Mouse (Mus musculus): ENCODE data around the gene Bcl7b. TPM values are rescaled to one million over a fixed set of nuclear protein-coding genes. Genes with fewer than 3 reads are reported as not detected.

The Bcl7b gene
- total and polyA plus RNA-seq, 2 experiments from 2014 or later = 33.2 to 39.7 TPM

GRCm38 (mm10) chr5:135187349-135188213 lies 19.5 kb downstream of the Bcl7b start:
- WGBS = under 1% methylated on average over 81 of the region's 102 CpGs
- Histone ChIP-seq H3K27ac (ENCODE audit: low read depth, low read length) (peak overlapping the region; percentile 90), H3K36me3 (ENCODE audit: insufficient read depth, low read length) (peaks cover under 1% of the 10 kb centered on the region; the same call in 1 of the 2 replicates), H3K27me3 (ENCODE audit: insufficient read depth, low read length) (no peaks in the 10 kb centered on the region), H3K9ac (replicated peaks; ENCODE audit: low read length, poor library complexity, severe bottlenecking) (peak overlapping the region; percentile 90), H3K9me3 (ENCODE audit: low read length) (no peaks in the 10 kb centered on the region), H3K4me1 (ENCODE audit: insufficient read depth, low read length) (peaks cover 12% of the 10 kb centered on the region; the same call in 1 of the 2 replicates), H3K4me2 (ENCODE audit: low read depth, low read length, poor library complexity, severe bottlenecking) (peak overlapping the region; percentile 80), H3K4me3 (ENCODE audit: low read depth, low read length) (peak overlapping the region; percentile 100)
- ATAC-seq (ENCODE audit: low FRiP score) (0 out of 2 replicates have a peak, but pooled peaks have one; percentile 4), DNase-seq (ENCODE audit: low spot score) (no peak)
- no peak for TF ChIP-seq CTCF (IDR thresholded peaks at IDR 0.05)

DNA sequence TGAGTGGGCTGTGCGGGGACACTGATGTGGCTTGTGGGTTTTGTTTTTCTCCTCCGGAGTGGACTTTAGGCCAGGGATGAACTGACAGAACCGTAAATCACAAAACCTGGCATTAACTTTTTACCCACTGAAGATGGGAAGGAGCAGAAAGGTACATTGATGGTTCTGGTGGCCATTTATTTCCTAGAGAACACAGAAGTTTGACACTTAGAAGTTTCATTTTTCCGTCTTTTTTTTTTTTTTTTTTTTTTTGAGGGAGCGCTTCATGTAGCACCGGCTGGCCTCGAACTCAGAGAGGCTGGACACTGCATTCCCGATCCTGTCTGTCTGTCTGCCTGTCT lies 20.1 kb downstream of the Bcl7b start:
- peak overlapping the region; percentile 80 for H3K4me2 ChIP-seq (ENCODE audit: low read depth, low read length, poor library complexity, severe bottlenecking)

GRCm38 (mm10) chr5:135189281-135190022 lies 21.4 kb downstream of the Bcl7b start:
- no peak for TF ChIP-seq CTCF (IDR thresholded peaks at IDR 0.05)
- H3K9ac ChIP-seq (replicated peaks; ENCODE audit: low read length, poor library complexity, severe bottlenecking) = 0 out of 2 replicates have a peak overlapping the region, but pooled peaks have one; percentile 40
- H3K27ac ChIP-seq (ENCODE audit: low read depth, low read length) = no peak overlapping the region
- H3K4me3 ChIP-seq (ENCODE audit: low read depth, low read length) = peak overlapping the region; percentile 10; the same call in 1 of the 2 replicates
- DNase-seq (ENCODE audit: low spot score) (no peak), ATAC-seq (ENCODE audit: low FRiP score) (no peak)
- WGBS = 68% methylated on average over 2 of the region's 2 CpGs
- peaks cover 12% of the 10 kb centered on the region; the same call in 1 of the 2 replicates for H3K4me1 ChIP-seq (ENCODE audit: insufficient read depth, low read length)
- no peaks in the 10 kb centered on the region for H3K9me3 ChIP-seq (ENCODE audit: low read length)
- H3K36me3 ChIP-seq (ENCODE audit: insufficient read depth, low read length) = no peaks in the 10 kb centered on the region
- H3K27me3 ChIP-seq (ENCODE audit: insufficient read depth, low read length) = no peaks in the 10 kb centered on the region
- peak overlapping the region; percentile 80 for H3K4me2 ChIP-seq (ENCODE audit: low read depth, low read length, poor library complexity, severe bottlenecking)

More for the DNA sequence above, 20.1 kb downstream of the Bcl7b start:
- peak overlapping the region; percentile 100 for H3K4me3 ChIP-seq (ENCODE audit: low read depth, low read length)
- H3K4me1 ChIP-seq (ENCODE audit: insufficient read depth, low read length) = peaks cover 12% of the 10 kb centered on the region; the same call in 1 of the 2 replicates
- ATAC-seq (ENCODE audit: low FRiP score) = no peak
- H3K27ac ChIP-seq (ENCODE audit: low read depth, low read length) = peak overlapping the region; percentile 90
- H3K9me3 ChIP-seq (ENCODE audit: low read length) = no peaks in the 10 kb centered on the region
- no peak for DNase-seq (ENCODE audit: low spot score)
- H3K36me3 ChIP-seq (ENCODE audit: insufficient read depth, low read length) = no peaks in the 10 kb centered on the region
- peak overlapping the region; percentile 90 for H3K9ac ChIP-seq (replicated peaks; ENCODE audit: low read length, poor library complexity, severe bottlenecking)
- TF ChIP-seq CTCF (IDR thresholded peaks at IDR 0.05) = no peak
- no peaks in the 10 kb centered on the region for H3K27me3 ChIP-seq (ENCODE audit: insufficient read depth, low read length)
- WGBS = under 1% methylated on average over 8 of the region's 8 CpGs

GRCm38 (mm10) chr5:135191620-135192019 lies 23.5 kb downstream of the Bcl7b start:
- Histone ChIP-seq H3K4me1 (ENCODE audit: insufficient read depth, low read length) (peaks cover 12% of the 10 kb centered on the region; the same call in 1 of the 2 replicates), H3K27me3 (ENCODE audit: insufficient read depth, low read length) (no peaks in the 10 kb centered on the region), H3K9ac (replicated peaks; ENCODE audit: low read length, poor library complexity, severe bottlenecking) (no peak overlapping the region), H3K27ac (ENCODE audit: low read depth, low read length) (no peak overlapping the region), H3K9me3 (ENCODE audit: low read length) (no peaks in the 10 kb centered on the region), H3K4me3 (ENCODE audit: low read depth, low read length) (no peak overlapping the region), H3K4me2 (ENCODE audit: low read depth, low read length, poor library complexity, severe bottlenecking) (no peak overlapping the region), H3K36me3 (ENCODE audit: insufficient read depth, low read length) (no peaks in the 10 kb centered on the region)
- DNase-seq (ENCODE audit: low spot score) (peak; percentile 73), ATAC-seq (ENCODE audit: low FRiP score) (no peak)
- TF ChIP-seq CTCF (IDR thresholded peaks at IDR 0.05) = peak; percentile 86
- WGBS = 36% methylated on average over 2 of the region's 2 CpGs

DNA sequence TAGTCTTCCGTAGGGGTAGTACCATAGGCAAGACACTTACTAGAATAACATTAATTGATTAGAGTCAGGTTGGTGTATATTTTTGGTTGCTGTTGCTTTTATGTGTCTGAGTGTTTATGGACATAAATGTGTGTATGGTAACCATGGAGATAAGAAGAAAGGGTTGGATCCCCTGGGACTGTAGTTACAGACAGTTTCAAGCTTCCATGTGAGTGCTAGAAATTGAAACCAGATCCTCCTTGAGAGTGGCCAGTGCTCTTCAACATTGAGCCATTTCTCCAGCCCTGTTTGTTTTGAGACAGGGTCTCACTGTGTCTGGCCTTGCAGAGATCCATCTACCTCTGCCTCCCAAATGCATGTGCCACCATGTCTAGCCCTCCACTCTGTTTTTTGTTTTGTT lies 24.3 kb downstream of the Bcl7b start:
- DNase-seq (ENCODE audit: low spot score) = no peak
- Histone ChIP-seq H3K4me1 (ENCODE audit: insufficient read depth, low read length) (peaks cover 12% of the 10 kb centered on the region; the same call in 1 of the 2 replicates), H3K36me3 (ENCODE audit: insufficient read depth, low read length) (no peaks in the 10 kb centered on the region), H3K9me3 (ENCODE audit: low read length) (no peaks in the 10 kb centered on the region), H3K9ac (replicated peaks; ENCODE audit: low read length, poor library complexity, severe bottlenecking) (no peak overlapping the region), H3K27ac (ENCODE audit: low read depth, low read length) (no peak overlapping the region), H3K27me3 (ENCODE audit: insufficient read depth, low read length) (no peaks in the 10 kb centered on the region), H3K4me2 (ENCODE audit: low read depth, low read length, poor library complexity, severe bottlenecking) (no peak overlapping the region), H3K4me3 (ENCODE audit: low read depth, low read length) (no peak overlapping the region)
- 85% methylated on average over 1 of the region's 1 CpGs for WGBS
- ATAC-seq (ENCODE audit: low FRiP score) = no peak
- TF ChIP-seq CTCF (IDR thresholded peaks at IDR 0.05) = no peak
